Mouse (Mus musculus): ENCODE data around the gene Tdgf1. TPM values are rescaled to one million over a fixed set of nuclear protein-coding genes. Genes with fewer than 3 reads are reported as not detected.
A peak's percentile ranks its signal among the peaks of the same experiment; 100 is the strongest.

The Tdgf1 gene
- polyA plus RNA-seq, 1 experiment from 2014 or later: 0.62 TPM

GRCm38 (mm10) chr9:110907838-110908630 is 37.9 kb downstream of the Tdgf1 start:
- Histone ChIP-seq H3K9ac (no peak overlapping the region), H3K27ac (no peak overlapping the region), H3K4me3 (no peak overlapping the region), H3K4me2 (no peak overlapping the region), H3K4me1 (peaks cover 9% of the 10 kb centered on the region; the same call in 1 of the 2 replicates), H3K27me3 (no peaks in the 10 kb centered on the region; the same call in 1 of the 2 replicates), H3K36me3 (no peaks in the 10 kb centered on the region), H3K9me3 (no peaks in the 10 kb centered on the region)
- WGBS: 77% methylated on average over 4 of the region's 4 CpGs
- no peak for ATAC-seq (ENCODE audit: insufficient number of reproducible peaks, insufficient read depth, low FRiP score, low TSS enrichment, low read depth)

DNA sequence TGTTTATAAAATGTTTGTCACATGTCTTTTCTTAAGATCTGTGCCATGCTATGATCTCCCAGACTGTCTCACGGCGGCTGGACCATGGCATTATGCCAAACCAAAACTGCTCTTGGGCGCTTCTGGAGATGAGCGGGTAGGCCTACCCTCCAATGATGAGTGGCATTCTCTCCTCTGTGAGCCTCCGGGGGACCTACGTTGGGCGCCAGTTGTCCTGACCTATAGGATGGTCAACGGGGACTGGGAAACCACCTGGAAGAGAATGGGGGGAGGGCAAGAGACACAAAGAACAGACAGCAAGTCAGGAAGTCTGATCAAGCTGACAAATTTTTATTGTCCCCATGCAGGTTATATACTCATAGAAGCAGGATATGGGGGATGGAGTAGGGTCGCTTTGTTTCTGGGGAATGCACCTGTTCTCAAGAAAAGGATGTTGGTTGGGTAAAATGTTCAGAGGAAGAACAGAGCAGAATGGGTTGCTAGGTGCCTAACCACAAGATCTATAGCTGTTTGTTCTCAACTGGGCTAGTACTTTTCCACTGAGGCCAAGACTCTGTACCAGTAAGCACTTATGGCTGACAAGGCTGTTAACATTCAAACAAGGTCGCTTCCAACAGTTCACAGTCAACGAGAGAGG is 38.6 kb downstream of the Tdgf1 start:
- Histone ChIP-seq H3K9me3 (no peaks in the 10 kb centered on the region), H3K4me3 (no peak overlapping the region), H3K4me2 (no peak overlapping the region), H3K36me3 (no peaks in the 10 kb centered on the region), H3K9ac (no peak overlapping the region), H3K4me1 (peaks cover 6% of the 10 kb centered on the region; the same call in 1 of the 2 replicates), H3K27me3 (no peaks in the 10 kb centered on the region; the same call in 1 of the 2 replicates), H3K27ac (no peak overlapping the region)
- no peak for ATAC-seq (ENCODE audit: insufficient number of reproducible peaks, insufficient read depth, low FRiP score, low TSS enrichment, low read depth)
- 89% methylated on average over 11 of the region's 11 CpGs for WGBS

DNA sequence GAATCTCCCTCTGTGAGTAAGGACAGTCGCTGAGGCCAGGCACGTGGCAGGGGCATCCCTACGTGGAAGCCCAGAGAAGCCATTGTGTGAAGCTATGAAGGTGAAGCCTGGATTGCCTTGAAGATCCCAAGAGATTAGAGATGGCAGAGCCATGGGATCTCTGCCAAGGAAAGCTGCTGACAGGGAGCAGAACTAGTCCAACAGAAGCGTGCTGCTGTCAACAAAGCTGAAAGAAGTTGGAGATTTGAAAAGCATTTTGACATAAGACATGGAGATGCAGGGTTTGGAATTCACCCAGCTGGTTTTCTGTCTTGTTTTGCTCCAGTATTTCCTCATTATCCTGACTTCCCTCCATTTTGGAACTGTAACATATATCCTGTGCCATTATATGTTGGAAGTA is 43.7 kb downstream of the Tdgf1 start:
- Histone ChIP-seq H3K36me3 (no peaks in the 10 kb centered on the region), H3K9me3 (no peaks in the 10 kb centered on the region), H3K4me3 (no peak overlapping the region), H3K27ac (no peak overlapping the region), H3K4me1 (no peaks in the 10 kb centered on the region), H3K27me3 (no peaks in the 10 kb centered on the region; the same call in 1 of the 2 replicates), H3K9ac (no peak overlapping the region), H3K4me2 (no peak overlapping the region)
- 83% methylated on average over 4 of the region's 4 CpGs for WGBS
- ATAC-seq (ENCODE audit: insufficient number of reproducible peaks, insufficient read depth, low FRiP score, low TSS enrichment, low read depth): no peak

GRCm38 (mm10) chr9:110901204-110901603 is 44.8 kb downstream of the Tdgf1 start:
- H3K4me3 ChIP-seq: no peak overlapping the region
- no peak for ATAC-seq (ENCODE audit: insufficient number of reproducible peaks, insufficient read depth, low FRiP score, low TSS enrichment, low read depth)
- H3K4me1 ChIP-seq: peaks cover 7% of the 10 kb centered on the region; the same call in 1 of the 2 replicates
- no peaks in the 10 kb centered on the region for H3K9me3 ChIP-seq
- no peaks in the 10 kb centered on the region; the same call in 1 of the 2 replicates for H3K27me3 ChIP-seq
- H3K36me3 ChIP-seq: no peaks in the 10 kb centered on the region
- 79% methylated on average over 6 of the region's 6 CpGs for WGBS
- H3K4me2 ChIP-seq: no peak overlapping the region
- H3K27ac ChIP-seq: no peak overlapping the region
- H3K9ac ChIP-seq: no peak overlapping the region

GRCm38 (mm10) chr9:110899451-110900008 is 46.4 kb downstream of the Tdgf1 start:
- WGBS: 61% methylated on average over 10 of the region's 10 CpGs
- no peak overlapping the region for H3K4me2 ChIP-seq

GRCm38 (mm10) chr9:110896595-110896994 is 49.4 kb downstream of the Tdgf1 start:
- peak; percentile 6; the same call in 1 of the 2 replicates for ATAC-seq (ENCODE audit: insufficient number of reproducible peaks, insufficient read depth, low FRiP score, low TSS enrichment, low read depth)
- peaks cover 10% of the 10 kb centered on the region; the same call in 1 of the 2 replicates for H3K4me1 ChIP-seq
- H3K27me3 ChIP-seq: no peaks in the 10 kb centered on the region; the same call in 1 of the 2 replicates
- H3K4me3 ChIP-seq: no peak overlapping the region
- H3K36me3 ChIP-seq: no peaks in the 10 kb centered on the region
- H3K4me2 ChIP-seq: peak overlapping the region; percentile 40
- no peak overlapping the region for H3K27ac ChIP-seq
- WGBS: 1% methylated on average over 6 of the region's 6 CpGs
- H3K9me3 ChIP-seq: no peaks in the 10 kb centered on the region
- no peak overlapping the region for H3K9ac ChIP-seq

More at GRCm38 (mm10) chr9:110899451-110900008, 46.4 kb downstream of the Tdgf1 start:
- no peak overlapping the region for H3K9ac ChIP-seq
- H3K9me3 ChIP-seq: no peaks in the 10 kb centered on the region
- no peak overlapping the region for H3K4me3 ChIP-seq
- H3K27ac ChIP-seq: no peak overlapping the region
- no peaks in the 10 kb centered on the region; the same call in 1 of the 2 replicates for H3K27me3 ChIP-seq
- peaks cover 10% of the 10 kb centered on the region; the same call in 1 of the 2 replicates for H3K4me1 ChIP-seq
- no peak for ATAC-seq (ENCODE audit: insufficient number of reproducible peaks, insufficient read depth, low FRiP score, low TSS enrichment, low read depth)
- H3K36me3 ChIP-seq: no peaks in the 10 kb centered on the region

GRCm38 (mm10) chr9:110895994-110896393 is 50.0 kb downstream of the Tdgf1 start:
- ATAC-seq (ENCODE audit: insufficient number of reproducible peaks, insufficient read depth, low FRiP score, low TSS enrichment, low read depth): no peak
- Histone ChIP-seq H3K9ac (no peak overlapping the region), H3K27me3 (no peaks in the 10 kb centered on the region; the same call in 1 of the 2 replicates), H3K4me1 (peaks cover 10% of the 10 kb centered on the region; the same call in 1 of the 2 replicates), H3K36me3 (no peaks in the 10 kb centered on the region), H3K27ac (no peak overlapping the region), H3K9me3 (no peaks in the 10 kb centered on the region), H3K4me2 (peak overlapping the region; percentile 40), H3K4me3 (no peak overlapping the region)
- 16% methylated on average over 7 of the region's 7 CpGs for WGBS

DNA sequence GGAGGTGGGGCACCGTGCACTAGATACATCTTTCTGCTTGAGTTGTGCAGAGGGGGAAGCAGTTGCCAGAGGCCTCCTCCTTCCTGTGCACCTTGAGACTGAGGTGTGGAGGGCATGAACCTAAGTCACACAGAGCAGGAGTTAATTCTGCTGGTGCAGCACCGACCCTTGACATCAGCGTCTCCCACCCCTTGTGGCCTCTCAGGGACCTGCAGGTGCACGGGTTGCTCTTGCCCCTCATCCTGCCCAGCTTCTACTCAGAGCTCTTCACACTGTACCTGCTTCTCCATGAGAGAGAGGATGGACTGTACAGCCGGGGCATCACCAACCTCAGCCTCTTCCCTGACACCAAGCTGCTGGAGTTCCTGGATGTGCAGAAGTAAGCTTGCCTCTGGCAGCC is 50.5 kb downstream of the Tdgf1 start:
- Histone ChIP-seq H3K9ac (no peak overlapping the region), H3K27ac (no peak overlapping the region), H3K4me1 (peaks cover 10% of the 10 kb centered on the region; the same call in 1 of the 2 replicates), H3K36me3 (no peaks in the 10 kb centered on the region), H3K27me3 (no peaks in the 10 kb centered on the region; the same call in 1 of the 2 replicates), H3K9me3 (no peaks in the 10 kb centered on the region), H3K4me2 (no peak overlapping the region), H3K4me3 (no peak overlapping the region)
- WGBS: 52% methylated on average over 5 of the region's 5 CpGs
- no peak for ATAC-seq (ENCODE audit: insufficient number of reproducible peaks, insufficient read depth, low FRiP score, low TSS enrichment, low read depth)

- no peak overlapping the region for H3K9ac ChIP-seq
- H3K4me3 ChIP-seq: no peak overlapping the region
- H3K36me3 ChIP-seq: no peaks in the 10 kb centered on the region
- WGBS: 67% methylated on average over 10 of the region's 10 CpGs
- no peak overlapping the region for H3K4me2 ChIP-seq
- no peaks in the 10 kb centered on the region for H3K9me3 ChIP-seq
- H3K27ac ChIP-seq: no peak overlapping the region
- no peaks in the 10 kb centered on the region; the same call in 1 of the 2 replicates for H3K27me3 ChIP-seq
- peaks cover 15% of the 10 kb centered on the region; the same call in 1 of the 2 replicates for H3K4me1 ChIP-seq
- no peak for ATAC-seq (ENCODE audit: insufficient number of reproducible peaks, insufficient read depth, low FRiP score, low TSS enrichment, low read depth)
Measured at GRCm38 (mm10) chr9:110893429-110893828, 52.5 kb downstream of the Tdgf1 start.

- no peak overlapping the region for H3K27ac ChIP-seq
- no peak for ATAC-seq (ENCODE audit: insufficient number of reproducible peaks, insufficient read depth, low FRiP score, low TSS enrichment, low read depth)
- no peak overlapping the region for H3K9ac ChIP-seq
- 89% methylated on average over 3 of the region's 3 CpGs for WGBS
- no peaks in the 10 kb centered on the region; the same call in 1 of the 2 replicates for H3K27me3 ChIP-seq
- peaks cover 15% of the 10 kb centered on the region; the same call in 1 of the 2 replicates for H3K4me1 ChIP-seq
- no peak overlapping the region for H3K4me3 ChIP-seq
- no peaks in the 10 kb centered on the region for H3K9me3 ChIP-seq
- H3K36me3 ChIP-seq: no peaks in the 10 kb centered on the region
- no peak overlapping the region for H3K4me2 ChIP-seq
Measured at GRCm38 (mm10) chr9:110892552-110892951, 53.4 kb downstream of the Tdgf1 start.

GRCm38 (mm10) chr9:110891077-110891828 is 54.7 kb downstream of the Tdgf1 start:
- Histone ChIP-seq H3K9ac (no peak overlapping the region), H3K4me1 (peaks cover 9% of the 10 kb centered on the region; the same call in 1 of the 2 replicates), H3K4me3 (no peak overlapping the region), H3K27ac (no peak overlapping the region), H3K9me3 (no peaks in the 10 kb centered on the region), H3K4me2 (no peak overlapping the region), H3K27me3 (no peaks in the 10 kb centered on the region; the same call in 1 of the 2 replicates), H3K36me3 (no peaks in the 10 kb centered on the region)
- no peak for ATAC-seq (ENCODE audit: insufficient number of reproducible peaks, insufficient read depth, low FRiP score, low TSS enrichment, low read depth)
- 82% methylated on average over 12 of the region's 12 CpGs for WGBS
